Mouse (Mus musculus): ENCODE results near the gene Qtrt1. TPM values are rescaled to one million over a fixed set of nuclear protein-coding genes. Genes with fewer than 3 reads are reported as not detected.
"Not testable (repeated sequence)": the region's sequence is repeated elsewhere in the genome, so short reads cannot be mapped to it uniquely, and the experiment has no call there.

Gene Qtrt1
- polyA plus RNA-seq, 1 experiment from 2014 or later = 65.4 TPM

DNA sequence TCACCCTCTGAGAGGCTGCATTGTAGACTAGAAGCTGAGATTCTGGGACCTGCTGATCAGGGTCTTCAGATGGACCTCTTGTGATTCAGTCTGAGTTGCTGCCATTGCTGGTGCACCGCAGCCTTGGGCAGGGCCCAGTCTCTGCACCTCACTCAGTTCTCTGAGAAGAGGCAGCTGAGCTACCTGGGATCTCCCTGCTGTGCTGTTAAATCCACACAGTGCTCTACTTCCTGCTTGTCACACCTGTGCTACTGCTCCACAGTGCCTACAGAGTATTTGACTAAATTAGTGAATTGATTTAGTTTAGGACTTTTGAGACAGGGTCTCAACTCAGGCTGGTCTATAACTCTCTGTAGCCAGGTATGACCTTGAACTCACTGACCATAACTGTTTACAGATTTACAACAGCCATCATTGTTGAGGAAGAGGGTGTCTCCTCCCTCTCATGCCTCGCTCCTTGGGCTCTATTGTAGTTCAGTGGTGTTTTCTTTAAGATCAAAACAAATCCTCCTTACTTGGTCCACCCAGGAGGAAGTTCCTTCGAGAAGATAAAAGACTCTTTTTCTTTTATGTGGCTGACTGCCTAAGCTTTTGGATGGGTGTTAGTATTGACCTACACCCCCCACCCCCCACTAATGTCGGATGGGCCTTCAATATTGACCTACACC lies 43.6 kb downstream of the Qtrt1 start:
- Histone ChIP-seq H3K27me3 (ENCODE audit: control insufficient read depth, insufficient read depth, low read length) (no peaks in the 10 kb centered on the region), H3K9ac (replicated peaks; ENCODE audit: low read depth, low read length) (no peak overlapping the region), H3K36me3 (ENCODE audit: control insufficient read depth, insufficient read depth, low read length) (no peaks in the 10 kb centered on the region), H3K4me1 (ENCODE audit: control insufficient read depth, insufficient read depth, low read length) (peaks cover 6% of the 10 kb centered on the region), H3K4me3 (ENCODE audit: low read depth, low read length) (no peak overlapping the region), H3K9me3 (ENCODE audit: control insufficient read depth, low read depth, low read length) (no peaks in the 10 kb centered on the region), H3K4me2 (replicated peaks; ENCODE audit: low read depth, low read length) (no peak overlapping the region), H3K27ac (ENCODE audit: low read length) (no peak overlapping the region)
- ATAC-seq (ENCODE audit: insufficient number of reproducible peaks, insufficient read depth, low FRiP score, low read depth) = no peak
- 58% methylated on average over 4 of the region's 4 CpGs for WGBS

DNA sequence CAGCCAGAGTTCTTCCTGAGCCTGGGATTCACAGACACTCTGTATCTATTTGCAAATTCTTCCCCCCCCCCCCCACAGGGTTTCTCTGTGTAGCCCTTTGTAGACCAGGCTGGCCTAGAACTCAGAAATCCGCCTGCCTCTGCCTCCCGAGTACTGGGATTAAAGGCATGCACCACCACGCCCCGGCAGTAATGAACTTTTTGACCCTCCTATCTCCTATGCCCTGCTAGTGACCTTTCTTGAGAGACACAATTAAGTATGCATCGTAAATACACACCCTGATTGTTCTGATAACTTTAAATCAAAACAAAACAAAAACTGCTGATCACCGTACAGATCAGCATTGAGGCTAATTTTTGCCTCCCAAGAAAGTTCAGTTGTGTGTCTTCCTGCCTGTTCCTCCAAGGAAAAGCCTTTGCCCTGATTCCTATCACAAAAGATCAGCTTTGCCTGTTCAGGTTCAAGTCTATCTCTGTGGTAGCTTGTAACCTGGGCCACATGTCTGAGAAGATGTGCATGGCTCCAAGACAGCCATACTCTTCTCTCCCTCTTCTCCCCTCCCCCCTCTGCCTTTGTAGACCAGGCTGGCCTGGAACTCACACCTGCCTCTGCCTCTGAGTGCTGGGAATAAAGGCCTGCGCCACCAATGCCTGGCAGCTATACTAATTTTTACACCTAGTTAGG lies 44.8 kb downstream of the Qtrt1 start:
- Histone ChIP-seq H3K4me3 (ENCODE audit: low read depth, low read length) (no peak overlapping the region), H3K27ac (ENCODE audit: low read length) (no peak overlapping the region), H3K36me3 (ENCODE audit: control insufficient read depth, insufficient read depth, low read length) (no peaks in the 10 kb centered on the region), H3K9me3 (ENCODE audit: control insufficient read depth, low read depth, low read length) (no peaks in the 10 kb centered on the region), H3K27me3 (ENCODE audit: control insufficient read depth, insufficient read depth, low read length) (no peaks in the 10 kb centered on the region), H3K9ac (replicated peaks; ENCODE audit: low read depth, low read length) (no peak overlapping the region), H3K4me2 (replicated peaks; ENCODE audit: low read depth, low read length) (no peak overlapping the region), H3K4me1 (ENCODE audit: control insufficient read depth, insufficient read depth, low read length) (peaks cover 4% of the 10 kb centered on the region)
- 90% methylated on average over 7 of the region's 7 CpGs for WGBS
- ATAC-seq (ENCODE audit: insufficient number of reproducible peaks, insufficient read depth, low FRiP score, low read depth) = no peak

GRCm38 (mm10) chr9:21456930-21457634 lies 45.4 kb downstream of the Qtrt1 start:
- no peak for ATAC-seq (ENCODE audit: insufficient number of reproducible peaks, insufficient read depth, low FRiP score, low read depth)
- Histone ChIP-seq H3K4me3 (ENCODE audit: low read depth, low read length) (no peak overlapping the region), H3K27ac (ENCODE audit: low read length) (no peak overlapping the region), H3K4me1 (ENCODE audit: control insufficient read depth, insufficient read depth, low read length) (no peaks in the 10 kb centered on the region), H3K4me2 (replicated peaks; ENCODE audit: low read depth, low read length) (no peak overlapping the region), H3K36me3 (ENCODE audit: control insufficient read depth, insufficient read depth, low read length) (no peaks in the 10 kb centered on the region), H3K9ac (replicated peaks; ENCODE audit: low read depth, low read length) (no peak overlapping the region), H3K27me3 (ENCODE audit: control insufficient read depth, insufficient read depth, low read length) (no peaks in the 10 kb centered on the region), H3K9me3 (ENCODE audit: control insufficient read depth, low read depth, low read length) (no peaks in the 10 kb centered on the region)
- 82% methylated on average over 10 of the region's 10 CpGs for WGBS

DNA sequence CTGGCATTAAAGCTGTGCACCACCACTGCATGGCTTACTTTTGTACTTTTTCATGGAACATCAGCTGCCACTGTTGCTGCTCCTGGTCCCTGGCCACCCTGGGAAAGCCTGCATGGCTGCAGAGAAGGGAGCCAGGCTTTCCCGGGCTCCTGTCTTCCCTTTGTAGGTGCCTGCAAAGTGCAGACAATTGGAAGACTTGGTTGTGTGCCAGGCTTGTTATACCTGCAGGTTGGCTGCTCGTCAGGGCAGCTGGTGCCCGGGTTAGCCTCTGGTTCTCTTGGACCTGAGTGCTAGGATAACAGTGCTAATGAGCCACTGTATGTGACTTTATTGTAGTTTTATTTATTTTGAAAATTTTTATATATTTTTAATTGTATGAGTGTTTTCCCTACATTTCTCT lies 47.2 kb downstream of the Qtrt1 start:
- H3K36me3 ChIP-seq (ENCODE audit: control insufficient read depth, insufficient read depth, low read length) = no peaks in the 10 kb centered on the region
- no peak overlapping the region for H3K9ac ChIP-seq (replicated peaks; ENCODE audit: low read depth, low read length)
- H3K4me2 ChIP-seq (replicated peaks; ENCODE audit: low read depth, low read length) = no peak overlapping the region
- no peaks in the 10 kb centered on the region for H3K9me3 ChIP-seq (ENCODE audit: control insufficient read depth, low read depth, low read length)
- 91% methylated on average over 3 of the region's 3 CpGs for WGBS
- H3K27me3 ChIP-seq (ENCODE audit: control insufficient read depth, insufficient read depth, low read length) = no peaks in the 10 kb centered on the region
- H3K27ac ChIP-seq (ENCODE audit: low read length) = no peak overlapping the region
- peaks cover 8% of the 10 kb centered on the region; the same call in 1 of the 2 replicates for H3K4me1 ChIP-seq (ENCODE audit: control insufficient read depth, insufficient read depth, low read length)
- no peak for ATAC-seq (ENCODE audit: insufficient number of reproducible peaks, insufficient read depth, low FRiP score, low read depth)
- no peak overlapping the region for H3K4me3 ChIP-seq (ENCODE audit: low read depth, low read length)

DNA sequence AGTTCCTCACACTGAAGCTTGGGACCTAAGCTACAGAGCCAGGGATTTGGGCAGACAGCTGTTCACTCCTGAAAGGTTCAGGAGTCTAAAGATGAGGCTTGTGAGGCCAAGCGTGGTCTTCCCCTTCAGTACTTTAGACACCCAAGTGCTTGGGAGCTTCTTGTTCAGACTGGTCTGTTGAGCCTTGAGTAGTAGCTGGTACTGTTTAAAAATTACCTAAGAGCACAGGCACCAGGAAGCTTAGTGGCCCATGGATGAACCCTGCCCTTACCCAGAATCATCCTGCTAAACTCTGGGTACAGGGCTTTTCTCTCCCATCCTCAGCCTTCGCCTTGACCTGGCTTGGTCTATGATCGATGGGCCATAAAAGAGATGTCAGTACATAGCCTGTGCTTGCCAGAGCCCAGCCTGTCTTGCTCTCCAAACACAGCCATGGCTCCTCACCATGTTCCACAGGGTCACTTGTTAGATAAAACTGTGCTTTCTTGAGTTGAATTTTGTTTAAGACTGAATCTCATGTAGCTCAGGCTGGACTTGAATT lies 48.8 kb downstream of the Qtrt1 start:
- WGBS = 97% methylated on average over 3 of the region's 3 CpGs

DNA sequence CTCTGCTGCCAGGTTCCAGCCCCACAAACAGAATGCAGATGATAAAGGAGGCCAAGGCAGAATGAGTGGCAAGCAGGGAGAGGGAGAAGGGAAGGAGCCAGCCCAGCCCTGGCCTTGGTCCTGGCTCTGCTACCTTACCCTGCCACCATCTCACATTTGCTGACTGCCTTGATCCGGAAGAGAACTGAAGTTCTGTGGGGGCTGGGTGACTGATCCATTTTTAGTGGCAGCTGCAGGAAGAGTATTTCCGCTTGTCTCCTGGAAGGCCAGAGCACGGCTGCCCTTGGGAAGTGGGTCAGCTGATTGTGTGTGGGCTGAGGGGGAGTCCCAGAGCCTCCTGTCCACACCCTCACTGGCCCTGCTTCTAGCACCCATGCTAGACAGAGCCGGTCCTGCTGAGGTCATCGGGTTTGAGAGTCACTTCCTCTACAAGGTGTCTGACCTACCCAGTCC lies 51.5 kb downstream of the Qtrt1 start:
- ATAC-seq (ENCODE audit: insufficient number of reproducible peaks, insufficient read depth, low FRiP score, low read depth) = peak; percentile 60; the same call in 1 of the 2 replicates
- Histone ChIP-seq H3K27ac (ENCODE audit: low read length) (no peak overlapping the region), H3K4me1 (ENCODE audit: control insufficient read depth, insufficient read depth, low read length) (peaks cover 8% of the 10 kb centered on the region; the same call in 1 of the 2 replicates), H3K9me3 (ENCODE audit: control insufficient read depth, low read depth, low read length) (no peaks in the 10 kb centered on the region), H3K27me3 (ENCODE audit: control insufficient read depth, insufficient read depth, low read length) (no peaks in the 10 kb centered on the region), H3K4me2 (replicated peaks; ENCODE audit: low read depth, low read length) (no peak overlapping the region), H3K36me3 (ENCODE audit: control insufficient read depth, insufficient read depth, low read length) (peaks cover 12% of the 10 kb centered on the region), H3K4me3 (ENCODE audit: low read depth, low read length) (no peak overlapping the region), H3K9ac (replicated peaks; ENCODE audit: low read depth, low read length) (no peak overlapping the region)
- WGBS = 48% methylated on average over 5 of the region's 5 CpGs

More for the DNA sequence above, 48.8 kb downstream of the Qtrt1 start:
- no peak overlapping the region for H3K9ac ChIP-seq (replicated peaks; ENCODE audit: low read depth, low read length)
- H3K27me3 ChIP-seq (ENCODE audit: control insufficient read depth, insufficient read depth, low read length) = no peaks in the 10 kb centered on the region
- no peaks in the 10 kb centered on the region for H3K36me3 ChIP-seq (ENCODE audit: control insufficient read depth, insufficient read depth, low read length)
- H3K9me3 ChIP-seq (ENCODE audit: control insufficient read depth, low read depth, low read length) = no peaks in the 10 kb centered on the region
- H3K4me2 ChIP-seq (replicated peaks; ENCODE audit: low read depth, low read length) = no peak overlapping the region
- ATAC-seq (ENCODE audit: insufficient number of reproducible peaks, insufficient read depth, low FRiP score, low read depth) = no peak
- no peak overlapping the region for H3K27ac ChIP-seq (ENCODE audit: low read length)
- peaks cover 8% of the 10 kb centered on the region; the same call in 1 of the 2 replicates for H3K4me1 ChIP-seq (ENCODE audit: control insufficient read depth, insufficient read depth, low read length)
- H3K4me3 ChIP-seq (ENCODE audit: low read depth, low read length) = no peak overlapping the region

DNA sequence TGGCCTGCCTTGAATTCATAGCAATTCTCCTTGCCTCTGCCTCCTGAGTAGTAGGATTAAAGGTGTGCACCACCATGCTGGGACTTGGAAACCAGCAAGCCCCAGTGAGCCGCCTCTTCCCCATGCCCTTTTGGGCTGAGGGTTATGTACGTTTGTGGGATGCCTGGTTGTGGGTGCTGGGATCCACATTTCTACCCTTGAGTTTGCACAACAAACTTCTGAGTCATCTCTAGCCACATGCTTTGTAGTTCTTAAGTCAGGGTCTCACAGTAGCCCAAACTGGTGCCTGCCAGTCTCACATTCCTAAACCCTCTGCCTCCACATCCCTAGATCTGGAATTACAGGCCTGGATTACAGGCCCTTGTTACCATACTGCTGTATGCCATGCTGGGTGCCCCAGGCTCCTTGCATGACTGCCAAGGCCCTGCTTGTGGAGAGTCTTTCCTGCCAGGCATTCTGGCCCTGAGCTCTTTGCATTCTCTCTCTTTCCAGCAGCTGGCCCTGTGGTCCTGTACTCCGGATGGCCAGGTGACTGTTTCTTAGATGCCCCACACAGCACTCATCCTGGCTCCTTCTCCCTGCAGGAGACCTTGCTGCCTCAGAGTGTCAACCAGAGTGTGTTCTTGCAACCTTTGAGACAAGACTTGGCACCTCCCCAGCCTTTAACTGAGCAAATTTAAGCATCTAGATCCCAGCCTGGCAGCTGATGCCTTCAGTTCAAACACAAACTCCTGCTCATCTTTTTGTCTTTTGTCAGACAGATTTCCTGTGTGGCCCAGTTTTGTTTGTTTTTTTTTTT lies 52.3 kb downstream of the Qtrt1 start:
- WGBS = 85% methylated on average over 3 of the region's 3 CpGs
- peaks cover 15% of the 10 kb centered on the region for H3K36me3 ChIP-seq (ENCODE audit: control insufficient read depth, insufficient read depth, low read length)
- peaks cover 8% of the 10 kb centered on the region; the same call in 1 of the 2 replicates for H3K4me1 ChIP-seq (ENCODE audit: control insufficient read depth, insufficient read depth, low read length)
- ATAC-seq (ENCODE audit: insufficient number of reproducible peaks, insufficient read depth, low FRiP score, low read depth) = no peak
- no peak overlapping the region for H3K4me3 ChIP-seq (ENCODE audit: low read depth, low read length)
- no peak overlapping the region for H3K9ac ChIP-seq (replicated peaks; ENCODE audit: low read depth, low read length)
- H3K9me3 ChIP-seq (ENCODE audit: control insufficient read depth, low read depth, low read length) = no peaks in the 10 kb centered on the region
- H3K4me2 ChIP-seq (replicated peaks; ENCODE audit: low read depth, low read length) = no peak overlapping the region
- no peaks in the 10 kb centered on the region for H3K27me3 ChIP-seq (ENCODE audit: control insufficient read depth, insufficient read depth, low read length)
- H3K27ac ChIP-seq (ENCODE audit: low read length) = no peak overlapping the region

DNA sequence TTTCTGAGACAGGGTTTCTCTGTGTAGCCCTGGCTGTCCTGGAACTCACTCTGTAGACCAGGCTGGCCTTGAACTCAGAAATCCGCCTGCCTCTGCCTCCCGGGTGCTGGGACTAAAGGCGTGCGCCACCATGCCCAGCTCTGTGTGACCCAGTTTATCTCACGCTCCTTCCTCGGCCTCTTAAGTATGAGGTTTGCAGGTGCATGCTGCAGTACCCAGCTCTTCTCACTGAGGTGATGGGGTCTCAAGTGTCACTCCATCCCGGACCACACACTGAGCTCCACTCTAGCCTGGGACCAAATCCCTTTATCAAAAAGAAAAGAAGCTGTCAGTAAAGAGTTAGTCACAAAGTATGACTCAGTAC lies 52.9 kb downstream of the Qtrt1 start:
- WGBS = 90% methylated on average over 6 of the region's 7 CpGs
- H3K36me3 ChIP-seq (ENCODE audit: control insufficient read depth, insufficient read depth, low read length) = peaks cover 15% of the 10 kb centered on the region
- H3K9me3 ChIP-seq (ENCODE audit: control insufficient read depth, low read depth, low read length); H3K4me1 ChIP-seq (ENCODE audit: control insufficient read depth, insufficient read depth, low read length); H3K9ac ChIP-seq (replicated peaks; ENCODE audit: low read depth, low read length); ATAC-seq (ENCODE audit: insufficient number of reproducible peaks, insufficient read depth, low FRiP score, low read depth); H3K27ac ChIP-seq (ENCODE audit: low read length); H3K4me2 ChIP-seq (replicated peaks; ENCODE audit: low read depth, low read length); H3K27me3 ChIP-seq (ENCODE audit: control insufficient read depth, insufficient read depth, low read length); H3K4me3 ChIP-seq (ENCODE audit: low read depth, low read length): not testable (repeated sequence)
